Mouse (Mus musculus) skeletal muscle tissue, postnatal 0 days (tissue): ENCODE measurements around the gene Chrng. TPM values are rescaled to one million over a fixed set of nuclear protein-coding genes. Genes with fewer than 3 reads are reported as not detected.

Source experiments
- polyA plus RNA-seq: library from polyadenylated mRNA; unstranded; fragments of >200 nt; fragmentation: Nextera tagmentation; extraction: Ambion mirVana; gene quantifications from 2 replicates; pipeline ENCODE4 v1.2.1, GENCODE M21; 2015

Gene Chrng
- polyA plus RNA-seq: 57.5 and 57.9 TPM in 2 replicates

DNA sequence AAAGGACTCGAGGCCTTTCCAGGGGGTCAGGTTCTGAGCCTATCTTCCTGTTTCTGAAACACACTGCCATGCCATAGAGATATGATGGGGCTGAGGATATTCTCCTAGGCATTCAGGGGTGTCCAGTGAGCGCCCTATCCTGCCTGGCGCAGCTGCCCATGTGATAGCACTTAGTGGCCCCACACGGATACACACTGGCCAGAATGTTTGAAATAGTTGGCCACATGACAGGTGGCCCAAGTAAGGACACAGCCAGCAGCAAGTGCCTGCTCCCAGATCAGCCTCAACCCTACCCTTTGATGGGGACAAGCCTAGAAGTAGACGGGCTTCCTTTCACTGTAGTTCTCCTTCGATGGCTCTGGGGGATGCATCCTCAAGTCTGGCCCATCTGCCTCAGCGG is at the start of gene Chrng:
Chrng (plus strand) TSS at position 193 of the 400 bp plus-strand sequence.

DNA sequence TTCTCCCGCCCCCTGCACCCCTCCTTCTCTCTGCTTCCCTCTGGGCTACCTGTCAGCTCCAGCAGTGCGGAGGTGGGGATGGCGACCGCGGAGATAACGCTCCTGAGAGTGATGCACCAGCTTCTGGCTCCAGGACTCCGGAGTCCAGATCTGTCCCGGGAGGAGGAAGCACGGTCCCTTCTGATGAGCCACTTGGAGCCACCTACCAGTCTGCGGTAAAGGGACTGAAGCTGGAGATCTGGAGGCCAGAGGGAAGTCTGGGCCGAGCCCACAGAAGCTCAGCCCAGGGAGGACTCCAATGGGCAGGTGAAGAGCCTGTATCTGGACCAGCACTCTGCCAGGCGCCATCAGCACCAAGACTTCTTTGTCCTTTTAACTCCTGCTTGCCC is 48.3 kb upstream of the Chrng start, which contains the start of gene Ecel1:
Ecel1 (minus strand) TSS at position 323 of the 389 bp plus-strand sequence.

DNA sequence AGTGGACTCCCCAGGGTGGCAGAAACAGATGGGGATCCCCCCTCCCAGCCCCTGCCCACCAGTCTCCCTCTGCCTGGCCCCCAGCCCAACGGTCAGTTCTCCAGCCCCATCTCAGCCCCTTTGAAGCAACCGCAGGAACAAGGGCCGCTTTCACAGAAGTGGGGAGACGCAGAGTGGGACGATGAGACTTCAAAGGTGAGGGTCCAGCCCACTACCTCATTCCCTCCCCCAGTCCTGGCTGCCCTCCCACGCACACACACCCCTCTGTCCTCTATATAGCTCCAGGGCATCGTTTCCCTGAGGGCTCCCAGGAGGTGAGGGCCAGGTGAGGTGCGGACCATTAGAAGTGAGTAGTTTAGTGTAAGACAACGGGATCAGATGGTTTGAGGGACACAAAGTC is 21.4 kb upstream of the Chrng start, which contains the start of gene Prss56:
Prss56 (plus strand) TSS at position 301 of the 400 bp plus-strand sequence.

DNA sequence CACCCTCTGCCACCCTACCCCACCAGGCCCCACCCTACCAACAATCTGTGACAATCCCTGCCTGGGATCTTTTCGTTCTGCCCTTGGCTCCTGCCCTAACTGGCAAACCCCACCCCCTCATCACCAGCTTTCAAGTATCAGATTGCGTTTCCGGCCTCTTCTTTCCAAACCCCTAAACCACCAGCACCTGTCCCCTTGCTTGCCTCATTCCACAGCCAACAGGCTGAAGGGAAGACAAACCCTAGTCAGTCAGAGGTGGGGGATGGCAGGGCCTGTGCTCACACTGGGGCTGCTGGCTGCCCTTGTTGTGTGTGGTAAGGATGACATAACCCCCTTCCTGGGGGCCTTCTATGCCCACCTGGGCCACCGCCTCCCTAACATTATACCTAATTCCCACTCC is 14.0 kb upstream of the Chrng start, which contains the start of gene Chrnd:
Chrnd (plus strand) TSS at position 179 of the 400 bp plus-strand sequence.

DNA sequence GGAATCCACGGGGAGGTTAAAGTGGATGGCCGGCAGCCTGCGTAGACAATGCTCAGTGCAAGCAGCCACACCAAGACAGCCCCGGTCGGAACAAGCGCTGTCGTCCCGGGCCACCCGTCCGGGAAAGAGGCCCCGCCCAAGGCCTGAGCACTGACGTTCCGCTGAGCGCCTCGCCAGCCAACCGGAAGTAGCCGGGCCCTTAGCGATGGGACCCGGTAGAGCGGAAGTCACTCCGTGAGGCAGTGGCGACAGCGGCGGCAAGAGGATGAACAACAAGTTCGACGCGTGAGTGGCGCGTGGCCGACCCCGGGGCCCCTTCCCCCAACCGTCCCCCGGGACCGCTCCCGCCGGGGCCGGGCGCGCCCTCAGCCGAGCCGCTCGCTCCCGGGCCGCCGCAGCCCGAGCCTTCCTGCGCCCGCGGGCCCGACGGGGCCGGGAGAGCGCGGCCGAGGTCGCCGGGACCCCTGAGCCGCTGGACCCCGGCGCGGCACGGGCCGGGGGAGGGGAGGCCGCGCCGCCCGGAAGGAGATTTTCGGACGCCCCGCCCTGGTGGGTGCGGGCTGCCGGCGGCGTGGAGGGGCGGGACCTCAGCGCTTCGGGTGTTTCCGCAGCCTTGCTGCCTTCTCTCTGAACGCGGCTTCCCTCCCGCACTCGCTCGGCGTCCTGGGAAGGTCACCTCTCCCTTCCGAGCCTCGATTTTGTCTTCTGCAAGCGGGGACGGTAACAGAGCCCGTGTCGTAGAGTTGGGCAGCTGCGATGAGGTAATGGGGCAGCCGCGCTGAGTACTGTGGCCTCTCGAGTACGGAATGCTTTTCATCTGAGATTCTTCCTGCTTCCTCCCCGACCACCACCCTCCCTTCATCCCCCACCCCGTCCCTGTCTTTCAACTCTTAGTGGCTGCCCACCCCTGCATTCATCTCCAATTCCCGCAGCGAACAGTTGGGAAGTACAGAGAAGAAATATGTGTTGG is 9.6 kb downstream of the Chrng start, which contains the start of gene Eif4e2:
Eif4e2 (plus strand) TSS at position 180 of the 970 bp plus-strand sequence.

Other genes with a start within 250 kb of the Chrng start
- not detected in 2 replicates for gene Alppl2, start 114.7 kb upstream of the Chrng start, polyA plus RNA-seq
- not detected in 2 replicates for gene Alpi, start 103.1 kb upstream of the Chrng start, polyA plus RNA-seq
- gene Akp3, start 79.7 kb upstream of the Chrng start, polyA plus RNA-seq: not detected in 2 replicates
- gene Ecel1, start 48.1 kb upstream of the Chrng start, polyA plus RNA-seq: 0.06 and 0.18 TPM in 2 replicates
- 0.24 and 0.26 TPM in 2 replicates for gene Prss56, start 21.3 kb upstream of the Chrng start, polyA plus RNA-seq
- 28.5 and 32.9 TPM in 2 replicates for gene Chrnd, start 14.1 kb upstream of the Chrng start, polyA plus RNA-seq
- 140 and 147 TPM in 2 replicates for gene Eif4e2, start 9.3 kb downstream of the Chrng start, polyA plus RNA-seq
- gene Efhd1, start 59.7 kb downstream of the Chrng start, polyA plus RNA-seq: 4.6 and 5.2 TPM in 2 replicates
- 21.3 and 21.9 TPM in 2 replicates for gene Gigyf2, start 122.3 kb downstream of the Chrng start, polyA plus RNA-seq
- gene Kcnj13, start 190.1 kb downstream of the Chrng start, polyA plus RNA-seq: 0.35 and 1.4 TPM in 2 replicates